Mouse (Mus musculus) urinary bladder, postnatal 36 days (tissue): ENCODE data around the gene Tbc1d1.

Experiments used
- DNase-seq, 2 experiments: peaks; one replicate each; pipeline ENCODE4 v3.0.0; 2022; ENCODE audit warnings: low spot score in 2 of 2, mixed read lengths in 1 of 2

The Tbc1d1 gene

DNA sequence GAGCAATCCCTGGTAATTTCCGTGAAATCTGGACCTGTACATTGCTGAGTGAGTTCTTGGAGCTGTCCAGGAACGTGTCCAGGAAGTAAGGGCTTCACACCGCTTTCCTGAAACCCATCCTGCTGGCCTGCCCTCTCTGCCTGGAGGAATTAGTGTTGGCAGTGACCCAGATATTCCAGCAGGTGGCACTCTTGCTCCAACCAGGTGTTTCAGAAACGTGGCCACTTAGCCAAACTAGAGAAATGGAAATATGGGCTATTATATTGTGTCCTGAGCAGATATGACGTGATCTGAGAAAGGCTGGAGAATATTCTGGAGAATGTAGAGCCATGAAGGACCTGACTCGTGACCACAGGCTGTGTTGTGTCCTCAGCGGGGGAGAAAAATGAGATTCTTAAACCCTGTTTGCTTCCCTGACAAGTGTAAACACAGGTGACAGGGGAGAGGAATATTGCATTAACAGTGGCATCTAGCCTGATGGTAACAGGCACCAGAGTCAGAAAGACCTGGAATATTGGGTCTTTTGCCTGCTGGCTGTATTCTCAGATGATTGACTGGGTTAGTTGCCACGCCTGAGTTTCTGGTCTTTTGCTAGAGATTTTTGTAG, 226.4 kb downstream of the Tbc1d1 start:
- peak; percentile 85 to 86 for DNase-seq

GRCm38 (mm10) chr5:64383215-64383614, 227.1 kb downstream of the Tbc1d1 start:
- no peak for DNase-seq

- no peak for DNase-seq
Observed at GRCm38 (mm10) chr5:64384546-64384945, 228.4 kb downstream of the Tbc1d1 start.

GRCm38 (mm10) chr5:64386996-64387395, 230.9 kb downstream of the Tbc1d1 start:
- DNase-seq: no peak

DNA sequence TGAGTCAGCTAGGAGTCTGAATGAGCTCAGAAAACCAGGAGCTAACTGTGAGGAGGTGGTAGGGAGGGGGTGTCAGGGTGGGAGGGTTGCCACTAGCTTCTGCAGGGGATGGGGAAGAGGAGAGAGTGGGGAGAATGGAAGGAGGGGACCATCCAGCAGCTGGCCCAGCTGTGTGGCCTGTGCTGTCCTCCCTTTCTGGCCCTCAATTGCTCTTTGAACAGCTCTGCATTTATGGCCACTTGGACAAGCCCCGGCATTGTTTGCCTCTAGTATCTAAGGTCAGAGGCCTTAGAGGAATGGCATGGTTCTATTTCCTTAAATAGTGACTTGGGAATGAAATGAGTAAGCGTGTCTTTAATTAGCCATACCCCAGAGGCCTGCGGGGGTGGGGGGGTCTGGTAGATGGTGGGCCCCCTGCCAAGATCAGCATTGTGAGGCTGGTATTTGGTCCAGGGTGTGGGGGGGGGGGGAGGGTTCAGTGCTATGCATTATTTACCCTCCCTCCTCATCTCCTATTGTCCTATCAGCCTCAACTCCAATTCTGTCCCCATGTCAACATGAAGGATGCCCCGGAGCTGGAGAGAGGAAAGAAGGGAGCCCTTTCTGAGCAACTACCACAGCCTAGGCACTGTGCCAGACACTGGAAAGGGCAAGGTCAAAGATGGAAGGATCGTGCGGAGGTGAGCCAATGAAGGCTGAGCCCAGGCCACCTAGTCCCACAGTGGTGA, 233.3 kb downstream of the Tbc1d1 start:
- DNase-seq: no peak

- no peak for DNase-seq
Observed at GRCm38 (mm10) chr5:64391346-64391745, 235.2 kb downstream of the Tbc1d1 start.

DNA sequence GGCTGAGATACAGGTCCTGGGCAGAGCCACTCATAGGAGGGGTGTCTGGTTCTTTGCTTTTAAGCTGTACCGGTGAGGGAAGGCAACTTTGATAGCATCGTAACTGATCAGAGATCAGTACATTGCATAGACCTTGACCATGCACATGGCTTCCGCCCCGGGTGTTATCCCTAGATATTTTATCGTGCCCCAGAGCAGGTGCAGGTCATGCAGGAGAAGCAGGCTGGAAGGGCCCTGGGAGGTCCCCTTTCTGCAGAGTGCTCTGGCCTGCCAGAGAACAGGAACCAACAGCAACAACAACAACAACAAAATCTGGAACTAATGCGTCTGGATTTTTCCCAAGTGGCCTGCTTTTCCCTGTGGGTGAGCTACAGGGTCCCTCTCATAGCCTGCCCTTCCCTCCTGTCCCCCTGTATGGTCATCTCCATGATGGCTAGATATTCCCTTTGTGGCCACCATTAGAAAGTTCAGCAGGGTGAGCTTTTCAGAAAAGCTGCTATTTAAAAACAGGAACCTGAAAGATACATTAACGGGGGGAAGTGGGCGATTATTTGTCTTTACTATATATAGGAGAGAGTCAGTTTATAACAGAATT, 236.4 kb downstream of the Tbc1d1 start:
- no peak for DNase-seq

DNA sequence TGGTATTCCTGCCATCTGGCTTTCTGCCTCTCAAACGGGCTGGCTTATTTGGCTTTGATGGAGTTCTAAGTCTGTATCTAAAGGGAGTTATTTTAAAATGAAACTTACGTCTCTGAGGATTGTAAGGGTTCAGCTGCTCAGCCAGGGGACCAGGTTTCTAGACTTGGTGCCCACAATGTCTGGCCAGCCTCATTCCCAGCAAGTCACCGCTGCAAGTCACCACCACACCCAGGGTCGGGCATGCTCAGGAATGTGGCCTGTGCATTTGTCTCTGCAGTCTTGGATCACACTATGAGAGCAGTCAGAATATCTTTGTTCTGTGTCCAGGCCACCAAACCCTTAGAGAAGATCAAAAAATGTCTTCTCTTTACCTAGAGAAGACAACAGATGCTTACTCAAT, 237.4 kb downstream of the Tbc1d1 start:
- DNase-seq: no peak

DNA sequence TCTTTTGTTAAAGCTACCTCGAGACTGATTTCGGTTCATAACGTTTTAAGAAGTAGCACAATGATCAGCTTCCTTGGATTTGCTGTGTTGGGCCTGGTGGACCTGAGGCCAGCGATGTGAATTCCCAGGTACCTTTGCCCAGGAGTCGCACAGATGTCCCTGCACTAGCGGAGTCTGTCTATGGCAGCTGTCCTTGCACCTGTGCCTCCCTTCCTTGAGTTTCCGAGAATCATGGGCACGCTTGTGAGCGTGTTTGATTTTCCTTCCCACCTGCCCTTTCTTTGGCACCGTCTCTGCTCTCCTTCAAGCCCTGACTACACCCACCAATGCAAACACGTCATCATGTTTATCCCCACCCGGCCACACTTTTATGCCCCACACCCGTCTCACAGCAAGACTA, 242.1 kb downstream of the Tbc1d1 start:
- no peak for DNase-seq

DNA sequence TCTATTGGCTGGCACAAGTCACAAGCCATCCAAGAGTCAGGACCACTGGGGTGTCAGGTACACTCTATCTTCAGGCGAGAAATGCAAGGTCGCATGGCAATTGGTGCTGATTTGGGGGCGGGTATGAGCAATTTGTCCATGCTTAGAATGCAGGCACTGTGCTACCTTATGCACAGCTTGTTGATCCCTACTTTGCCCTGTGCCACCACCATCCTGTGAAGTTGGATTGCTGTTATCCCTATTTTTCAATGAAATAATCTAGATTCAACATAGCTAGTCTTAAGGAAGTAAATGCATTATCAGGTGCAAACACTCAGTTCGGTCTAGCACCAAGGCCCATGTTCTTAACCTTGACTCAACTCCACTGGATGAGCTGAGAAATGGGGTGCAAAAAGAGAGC, 244.6 kb downstream of the Tbc1d1 start:
- DNase-seq: no peak
